Mouse (Mus musculus): ENCODE data around the gene Eif3k. TPM values are rescaled to one million over a fixed set of nuclear protein-coding genes. Genes with fewer than 3 reads are reported as not detected.

Eif3k gene
- polyA plus RNA-seq, 1 experiment from 2014 or later, result 328 TPM

- in situ Hi-C loops (cut with MboI; ENCODE audit: low pct_unique_long_range_greater_than_20kb), result loop anchor here (10.0 kb wide), 1 partner anchor 50 kb away; no protein-coding TSS in a partner anchor
- no peak for TF ChIP-seq CTCF (IDR thresholded peaks at IDR 0.05)
- ATAC-seq (no peak), DNase-seq (ENCODE audit: low read depth, low spot score) (no peak)
- POLR2A ChIA-PET, result no interaction called here
- CTCF ChIA-PET, result no interaction called here
- no peaks in the 10 kb centered on the region for H3K27me3 ChIP-seq
Measured at GRCm38 (mm10) chr7:28985207-28985606, 3.5 kb upstream of the Eif3k start.

GRCm38 (mm10) chr7:28984452-28984851 lies 2.8 kb upstream of the Eif3k start:
- POLR2A ChIA-PET, result interaction anchor here (0.7 kb wide), 1 partner anchor 168 kb away, joined by 4 read pairs; no protein-coding TSS in a partner anchor
- no peak for TF ChIP-seq CTCF (IDR thresholded peaks at IDR 0.05)
- DNase-seq (ENCODE audit: low read depth, low spot score), result no peak
- ATAC-seq, result no peak
- in situ Hi-C loops (cut with MboI; ENCODE audit: low pct_unique_long_range_greater_than_20kb), result loop anchor here (10.0 kb wide), 1 partner anchor 50 kb away; no protein-coding TSS in a partner anchor
- no peaks in the 10 kb centered on the region for H3K27me3 ChIP-seq
- CTCF ChIA-PET, result no interaction called here

- TF ChIP-seq CTCF (IDR thresholded peaks at IDR 0.05), result no peak
- DNase-seq (ENCODE audit: low read depth, low spot score) (no peak), ATAC-seq (no peak)
- POLR2A ChIA-PET, result no interaction called here
- in situ Hi-C loops (cut with MboI; ENCODE audit: low pct_unique_long_range_greater_than_20kb), result loop anchor here (10.0 kb wide), 1 partner anchor 51 kb away; no protein-coding TSS in a partner anchor
- H3K27me3 ChIP-seq, result no peaks in the 10 kb centered on the region
- CTCF ChIA-PET, result interaction anchor here (1.7 kb wide), 1 partner anchor 56 kb away, joined by 6 read pairs; no protein-coding TSS in a partner anchor
Measured at GRCm38 (mm10) chr7:28983849-28984248, 2.2 kb upstream of the Eif3k start.

GRCm38 (mm10) chr7:28983141-28983564 lies 1.5 kb upstream of the Eif3k start:
- no peaks in the 10 kb centered on the region for H3K27me3 ChIP-seq
- POLR2A ChIA-PET, result no interaction called here
- no peak for TF ChIP-seq CTCF (IDR thresholded peaks at IDR 0.05)
- CTCF ChIA-PET, result interaction anchor here (1.7 kb wide), 1 partner anchor 57 kb away, joined by 6 read pairs; no protein-coding TSS in a partner anchor
- DNase-seq (ENCODE audit: low read depth, low spot score) (no peak), ATAC-seq (no peak)
- in situ Hi-C loops (cut with MboI; ENCODE audit: low pct_unique_long_range_greater_than_20kb), result loop anchor here (10.0 kb wide), 1 partner anchor 52 kb away; no protein-coding TSS in a partner anchor

- no peak for TF ChIP-seq CTCF (IDR thresholded peaks at IDR 0.05)
- ChIA-PET CTCF (interaction anchor here (0.6 to 1.7 kb wide), 2 partner anchors 10 to 57 kb away, joined by 4 to 6 read pairs; no protein-coding TSS in a partner anchor), POLR2A (interaction anchor here (0.7 kb wide), 2 partner anchors 17 to 34 kb away, joined by 5 to 8 read pairs; no protein-coding TSS in a partner anchor)
- in situ Hi-C loops (cut with MboI; ENCODE audit: low pct_unique_long_range_greater_than_20kb), result loop anchor here (10.0 kb wide), 1 partner anchor 52 kb away; no protein-coding TSS in a partner anchor
- H3K27me3 ChIP-seq, result no peaks in the 10 kb centered on the region
- ATAC-seq (no peak), DNase-seq (ENCODE audit: low read depth, low spot score) (no peak)
Measured at GRCm38 (mm10) chr7:28982274-28983013, 780 bp upstream of the Eif3k start.

GRCm38 (mm10) chr7:28977556-28977955 lies 4.1 kb downstream of the Eif3k start:
- DNase-seq (ENCODE audit: low read depth, low spot score) (no peak), ATAC-seq (no peak)
- in situ Hi-C loops (cut with MboI; ENCODE audit: low pct_unique_long_range_greater_than_20kb), result no loop called here
- CTCF ChIA-PET, result no interaction called here
- no peaks in the 10 kb centered on the region for H3K27me3 ChIP-seq
- POLR2A ChIA-PET, result no interaction called here
- no peak for TF ChIP-seq CTCF (IDR thresholded peaks at IDR 0.05)

- POLR2A ChIA-PET, result no interaction called here
- ATAC-seq, result no peak
- in situ Hi-C loops (cut with MboI; ENCODE audit: low pct_unique_long_range_greater_than_20kb), result no loop called here
- peak; percentile 60 for TF ChIP-seq CTCF (IDR thresholded peaks at IDR 0.05)
- CTCF ChIA-PET, result interaction anchor here (0.8 kb wide), 1 partner anchor 9 kb away, joined by 4 read pairs; the partner anchor contains the start of genes Eif3k and Map4k1
- no peak for DNase-seq (ENCODE audit: low read depth, low spot score)
- no peaks in the 10 kb centered on the region for H3K27me3 ChIP-seq
Measured at GRCm38 (mm10) chr7:28973025-28973424, 8.6 kb downstream of the Eif3k start.

- in situ Hi-C loops (cut with MboI; ENCODE audit: low pct_unique_long_range_greater_than_20kb), result no loop called here
- POLR2A ChIA-PET, result interaction anchor here (0.6 kb wide), 1 partner anchor 25 kb away, joined by 3 read pairs; no protein-coding TSS in a partner anchor
- TF ChIP-seq CTCF (IDR thresholded peaks at IDR 0.05), result peak; percentile 89
- no peaks in the 10 kb centered on the region for H3K27me3 ChIP-seq
- no peak for DNase-seq (ENCODE audit: low read depth, low spot score)
- CTCF ChIA-PET, result interaction anchor here (0.8 to 1.4 kb wide), 2 partner anchors 9 to 10 kb away, joined by 4 read pairs; partner anchors contain the start of genes Eif3k and Map4k1
- ATAC-seq, result no peak
Measured at GRCm38 (mm10) chr7:28972542-28972985, 9.1 kb downstream of the Eif3k start.

GRCm38 (mm10) chr7:28971770-28972269 lies 9.8 kb downstream of the Eif3k start:
- in situ Hi-C loops (cut with MboI; ENCODE audit: low pct_unique_long_range_greater_than_20kb), result no loop called here
- CTCF ChIA-PET, result interaction anchor here (0.6 to 1.4 kb wide), 5 partner anchors 9 to 265 kb away, joined by 3 to 5 read pairs (median 4); no protein-coding TSS in a partner anchor
- no peak for TF ChIP-seq CTCF (IDR thresholded peaks at IDR 0.05)
- ATAC-seq, result peak; percentile 58
- H3K27me3 ChIP-seq, result no peaks in the 10 kb centered on the region
- POLR2A ChIA-PET, result interaction anchor here (0.5 to 1.8 kb wide), 4 partner anchors 13 to 92 kb away, joined by 3 to 5 read pairs (median 4); no protein-coding TSS in a partner anchor
- peak; percentile 83 for DNase-seq (ENCODE audit: low read depth, low spot score)

GRCm38 (mm10) chr7:28971029-28971428 lies 10.6 kb downstream of the Eif3k start:
- H3K27me3 ChIP-seq, result no peaks in the 10 kb centered on the region
- TF ChIP-seq CTCF (IDR thresholded peaks at IDR 0.05), result no peak
- DNase-seq (ENCODE audit: low read depth, low spot score) (no peak), ATAC-seq (no peak)
- ChIA-PET CTCF (interaction anchor here (0.7 to 1.4 kb wide), 3 partner anchors 8 to 55 kb away, joined by 3 to 5 read pairs (median 4); no protein-coding TSS in a partner anchor), POLR2A (interaction anchor here (0.5 to 1.8 kb wide), 4 partner anchors 9 to 91 kb away, joined by 3 to 5 read pairs (median 4); partner anchors contain the start of gene Actn4)
- in situ Hi-C loops (cut with MboI; ENCODE audit: low pct_unique_long_range_greater_than_20kb), result no loop called here
